Mouse (Mus musculus): ENCODE data around the gene Zfr2.

- TF ChIP-seq CTCF (IDR thresholded peaks at IDR 0.05), result no peak
- no peak for TF ChIP-seq EP300 (IDR thresholded peaks at IDR 0.05)
These were observed 67.5 kb downstream of the Zfr2 start for GRCm38 (mm10) chr10:81300352-81300907.

All from lung, postnatal 0 days (tissue).